Mouse (Mus musculus) urinary bladder, postnatal 14 days (tissue): ENCODE measurements around the gene Tpi1.

Source experiments
- DNase-seq: peaks from one replicate; pipeline ENCODE4 v3.0.0; 2021; ENCODE audit warnings: low spot score

Tpi1 gene

DNA sequence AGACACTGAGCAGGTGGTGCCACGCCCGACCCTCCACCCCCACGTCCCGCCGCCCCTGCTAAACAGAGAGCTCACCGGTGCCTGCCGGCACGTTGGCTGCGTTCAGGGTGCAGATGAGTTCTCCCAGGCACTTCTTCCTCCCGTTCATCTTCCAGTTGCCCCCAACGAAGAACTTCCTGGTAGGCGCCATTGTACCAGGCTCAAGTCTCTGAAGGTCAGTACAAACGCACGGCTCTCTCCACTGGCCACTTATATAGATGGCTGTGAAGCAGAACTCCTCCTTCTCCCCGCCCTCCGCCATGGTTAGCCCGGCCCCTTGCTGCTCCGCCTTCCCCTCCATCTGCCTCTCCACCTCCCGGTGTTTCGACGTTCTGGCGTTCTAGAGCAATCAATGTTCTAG, at the start of gene Tpi1:
Tpi1 (minus strand) TSS at position 364 of the 400 bp plus-strand sequence.
- peak; percentile 93 for DNase-seq

- no peak for DNase-seq
Measured at GRCm38 (mm10) chr6:124863125-124863657, 49.1 kb upstream of the Tpi1 start.

DNA sequence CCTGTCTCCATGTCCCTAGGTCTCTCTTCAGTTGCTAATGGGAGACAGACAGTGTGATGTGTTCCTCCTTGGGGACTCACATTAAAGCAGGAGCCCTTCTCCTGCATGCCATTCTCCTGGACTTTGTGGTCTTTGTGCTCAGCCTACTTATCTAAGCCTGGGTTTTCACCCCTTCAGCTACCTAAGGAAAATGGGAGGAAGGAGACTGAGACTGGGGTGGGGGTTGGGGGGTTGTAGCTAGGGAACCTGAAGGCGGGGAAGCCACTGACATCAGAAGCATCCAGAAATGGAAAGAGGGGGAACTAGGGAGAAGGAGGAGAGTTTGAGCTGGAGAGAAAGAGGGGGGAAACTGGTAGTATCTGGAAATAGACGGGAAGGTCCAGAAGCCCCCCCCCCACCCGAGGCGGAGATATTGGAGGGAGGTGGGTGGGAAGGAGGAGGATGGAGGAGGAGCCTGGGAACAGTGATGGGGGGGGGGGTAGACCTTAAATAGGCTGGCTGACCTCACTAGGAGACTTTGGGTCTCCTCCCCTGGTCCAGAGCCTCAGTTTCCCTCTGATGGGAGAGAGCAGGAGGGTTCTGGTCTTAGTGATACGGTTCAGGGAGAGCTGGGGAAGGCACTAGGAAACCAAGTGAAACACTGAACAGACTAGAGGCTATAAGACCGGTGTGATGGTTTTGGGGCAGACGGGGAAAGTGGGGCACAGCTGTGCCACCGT, 48.5 kb upstream of the Tpi1 start:
- DNase-seq = no peak

GRCm38 (mm10) chr6:124861802-124862201, 47.7 kb upstream of the Tpi1 start:
- DNase-seq = no peak

DNA sequence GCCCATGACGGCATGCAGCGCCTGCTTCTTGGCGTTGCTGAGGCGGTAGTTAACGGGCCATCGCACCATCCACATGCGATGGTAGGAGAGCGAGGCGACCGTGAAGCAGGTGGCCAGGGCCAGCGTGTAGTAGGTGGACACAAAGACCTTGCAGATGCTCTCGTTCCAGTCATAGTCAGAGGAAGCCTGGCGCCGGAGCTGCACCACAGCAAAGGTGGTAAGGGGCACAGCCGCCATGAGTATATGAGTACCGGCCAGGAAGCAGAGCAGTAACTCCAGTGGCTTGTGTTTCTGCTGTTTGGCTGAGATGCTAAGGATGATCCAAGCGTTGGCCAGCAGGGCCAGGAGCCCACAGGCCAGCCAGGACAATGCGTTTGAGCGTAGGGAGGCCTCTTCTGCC, 47.2 kb upstream of the Tpi1 start:
- no peak for DNase-seq

- DNase-seq = no peak
Measured at GRCm38 (mm10) chr6:124860511-124860910, 46.4 kb upstream of the Tpi1 start.

GRCm38 (mm10) chr6:124859725-124860124, 45.6 kb upstream of the Tpi1 start:
- peak; percentile 90 for DNase-seq

- no peak for DNase-seq
Measured at GRCm38 (mm10) chr6:124858561-124859318, 44.6 kb upstream of the Tpi1 start.

DNA sequence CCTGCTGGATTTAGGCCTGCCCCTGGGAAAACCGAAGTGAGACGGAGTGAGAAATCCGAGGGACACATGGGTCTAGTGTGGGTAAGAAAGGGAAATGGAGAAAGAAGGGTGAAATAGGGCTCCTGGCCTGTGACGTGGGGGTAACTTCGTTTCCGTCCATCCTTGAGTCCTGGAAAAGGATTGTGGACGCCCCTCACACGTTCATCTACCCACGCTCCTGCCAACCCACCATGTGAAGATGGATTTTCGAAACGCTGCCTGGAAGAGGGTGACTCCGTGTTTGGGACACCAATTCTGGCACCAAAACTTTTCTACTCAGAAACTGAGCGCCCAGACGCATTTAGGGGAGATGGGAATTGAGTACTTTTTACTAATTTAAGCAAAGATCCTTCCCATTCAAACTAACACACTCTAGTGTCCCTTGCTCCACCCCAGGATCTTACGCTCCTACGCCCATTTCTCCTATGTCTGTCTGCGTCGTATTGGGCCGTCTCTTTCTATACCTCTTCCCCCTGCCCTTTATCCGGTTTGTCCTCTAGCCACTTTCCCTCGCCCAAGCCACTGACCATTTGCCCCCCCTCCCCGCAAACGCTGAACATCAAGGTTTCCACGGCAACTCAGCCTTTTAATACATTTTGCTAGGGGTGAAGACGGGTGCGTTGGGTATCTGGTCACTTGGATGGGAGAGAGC, 43.9 kb upstream of the Tpi1 start:
- DNase-seq = no peak

GRCm38 (mm10) chr6:124856916-124857839, 43.1 kb upstream of the Tpi1 start, which contains the start of gene P3h3:
Gene P3h3 (minus strand): TSS chr6:124857752.
- DNase-seq = peak; percentile 82

- no peak for DNase-seq
Measured at GRCm38 (mm10) chr6:124856321-124856720, 42.2 kb upstream of the Tpi1 start.

- DNase-seq = no peak
Measured at GRCm38 (mm10) chr6:124854647-124855046, 40.6 kb upstream of the Tpi1 start.

- DNase-seq = no peak
Measured at GRCm38 (mm10) chr6:124850535-124850934, 36.4 kb upstream of the Tpi1 start.

DNA sequence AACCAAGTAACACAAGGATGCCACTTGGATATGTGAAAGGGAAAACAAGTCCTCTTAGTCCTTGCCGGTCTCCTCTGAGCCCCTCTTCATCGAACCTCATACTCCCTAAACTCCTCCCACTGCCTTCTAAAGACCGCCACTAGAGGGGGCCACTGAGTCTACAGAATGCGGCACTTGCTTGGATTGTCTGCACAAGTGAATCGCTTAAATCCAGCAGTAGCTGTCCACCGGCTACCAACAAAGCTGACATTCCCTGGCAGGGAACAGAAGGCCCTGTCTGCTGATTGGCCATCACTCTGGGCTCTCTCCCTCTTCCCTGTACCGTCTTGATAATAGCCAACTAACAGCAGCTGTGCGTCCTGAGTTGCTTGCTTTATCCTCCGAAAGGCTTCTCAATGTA, 33.2 kb upstream of the Tpi1 start:
- peak; percentile 91 for DNase-seq

DNA sequence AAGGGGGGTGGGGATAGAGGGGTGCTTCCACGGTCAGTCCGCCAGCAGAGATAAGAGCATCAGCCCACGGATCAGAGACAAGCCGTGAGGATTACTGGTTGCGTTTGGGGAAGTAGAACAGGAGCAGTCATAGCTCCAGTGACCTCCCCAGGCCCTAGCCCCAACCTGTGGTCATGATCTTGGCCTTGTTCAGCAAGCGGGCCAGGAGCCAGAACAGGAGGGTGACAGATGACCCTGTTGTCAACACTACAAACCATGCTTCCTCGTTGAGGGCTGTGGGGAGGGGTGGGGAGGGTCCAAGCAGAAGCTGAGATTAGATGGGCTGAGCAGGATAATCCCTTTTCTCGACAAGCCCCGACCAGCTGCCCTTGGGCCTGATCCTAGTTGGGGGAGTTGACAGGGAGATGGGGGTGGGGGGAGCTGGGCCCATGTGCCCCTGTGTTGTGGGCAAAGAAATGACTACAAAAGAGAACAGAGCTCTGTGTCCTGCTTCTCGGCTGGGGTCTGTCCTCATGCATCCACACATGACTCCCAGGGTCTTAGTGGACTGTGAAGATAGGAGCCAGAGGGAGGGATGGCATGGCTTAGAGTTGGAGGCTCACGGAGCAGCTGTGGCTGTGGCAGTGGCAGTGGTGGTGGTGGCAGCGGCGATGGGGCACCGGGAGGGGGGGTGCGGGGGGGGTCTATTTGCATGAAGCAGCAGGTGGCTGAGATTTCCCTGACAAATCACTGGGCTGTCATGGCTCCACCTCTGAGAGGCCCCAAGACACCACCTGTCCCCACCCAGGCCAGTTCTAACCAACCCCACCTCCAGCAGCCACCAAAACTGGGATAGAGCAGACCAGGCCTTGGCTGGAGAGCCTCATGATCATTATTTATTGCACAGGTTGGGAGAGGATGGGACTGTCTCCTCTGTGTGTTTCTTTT, 26.4 kb upstream of the Tpi1 start, which contains the start of gene Gnb3:
Gnb3 (minus strand) TSS at position 35 of the 927 bp plus-strand sequence.
- no peak for DNase-seq

GRCm38 (mm10) chr6:124839805-124840204, 25.7 kb upstream of the Tpi1 start:
- DNase-seq = no peak

DNA sequence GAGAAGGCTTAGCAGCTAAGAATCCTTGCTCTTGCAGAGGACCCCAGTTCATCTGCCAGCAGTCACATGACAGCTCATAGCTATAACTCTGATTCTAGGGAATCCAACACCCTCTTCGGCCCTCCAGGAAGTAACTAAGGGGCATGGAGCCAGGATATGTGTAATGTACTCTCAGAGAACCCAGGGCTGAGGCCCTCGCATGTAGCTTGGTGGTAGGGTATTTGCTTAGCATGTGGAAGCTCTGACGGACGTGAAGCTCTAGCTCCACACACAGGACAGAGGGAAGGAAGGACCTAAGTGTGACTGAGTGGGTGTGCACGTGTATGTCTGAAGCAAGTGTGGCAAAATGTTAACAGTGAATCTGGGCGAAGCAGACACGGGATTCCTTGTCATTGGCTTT, 22.3 kb upstream of the Tpi1 start:
- DNase-seq = no peak

DNA sequence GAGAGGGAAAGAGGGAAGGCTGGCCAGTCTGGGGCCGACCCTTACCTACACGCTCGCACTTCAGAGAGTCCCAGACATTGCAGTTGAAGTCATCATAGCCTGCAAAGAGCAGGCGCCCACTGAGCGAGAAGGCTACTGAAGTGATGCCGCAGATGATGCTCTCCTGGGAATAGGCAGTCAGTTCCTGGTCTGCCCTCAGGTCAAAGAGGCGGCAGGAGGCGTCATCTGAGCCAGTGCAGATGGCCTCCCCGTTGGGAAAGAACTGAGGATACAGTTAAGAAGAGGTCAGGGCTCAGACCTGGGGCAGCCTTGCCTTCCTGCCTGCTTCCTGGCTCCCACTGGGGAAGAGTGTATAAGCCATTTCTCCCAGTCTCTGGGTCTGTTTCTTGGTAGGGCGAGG, 21.4 kb upstream of the Tpi1 start:
- DNase-seq = no peak

DNA sequence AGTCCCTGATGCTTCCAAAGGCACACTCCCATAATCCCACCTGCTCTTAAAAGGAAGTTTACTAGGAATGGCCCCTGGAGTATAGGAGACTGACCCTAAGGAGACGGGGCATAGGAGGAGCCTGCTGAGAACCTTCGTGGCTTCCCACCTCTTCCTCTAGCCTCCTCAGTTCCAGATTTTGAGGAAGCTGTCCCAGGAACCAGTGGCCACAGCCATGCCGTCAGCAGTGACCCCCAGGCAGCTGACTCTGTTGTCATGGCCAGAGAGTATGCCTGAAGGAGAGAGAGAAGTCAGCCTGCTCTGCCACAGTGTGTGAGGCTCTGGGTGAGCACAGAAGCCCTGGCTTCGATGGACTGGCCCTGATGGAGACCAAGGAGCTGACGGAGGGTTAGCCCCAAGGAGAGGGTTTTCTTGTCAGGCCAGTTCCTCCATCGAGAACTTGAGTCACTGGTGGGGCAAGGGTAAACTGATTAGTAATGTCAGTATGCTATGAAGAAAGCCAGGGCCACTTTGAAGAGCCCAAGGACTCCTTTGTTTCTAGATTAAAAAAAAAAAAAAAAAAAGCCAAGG, 20.5 kb upstream of the Tpi1 start:
- DNase-seq = peak; percentile 50

DNA sequence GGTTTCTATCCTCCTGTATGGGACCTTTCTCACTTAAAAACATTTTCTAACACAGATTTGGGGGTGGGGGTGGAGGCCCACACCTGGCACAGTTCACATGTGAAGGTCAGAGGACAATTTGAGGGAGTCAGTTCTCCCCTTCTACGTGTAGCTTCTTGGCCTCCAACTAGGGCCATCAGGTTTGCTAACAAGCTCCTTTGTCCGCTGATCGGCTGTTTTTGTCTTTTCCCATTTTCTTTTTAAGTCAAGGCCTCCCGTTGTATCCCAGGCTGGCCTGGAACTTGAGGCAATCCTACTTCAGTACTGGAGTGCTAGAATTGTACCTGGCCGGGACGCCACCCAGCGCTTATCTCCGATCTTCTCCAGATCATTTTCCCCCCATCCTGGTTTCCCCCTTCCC, 17.6 kb upstream of the Tpi1 start:
- DNase-seq = no peak
